Mouse (Mus musculus) E14TG2a.4 (cell line): Measurements from ENCODE around the gene 1700003H04Rik.

Experiments
- H3K27me3 ChIP-seq: 2 replicates; pipeline ENCODE4 v1.6.1; 2014; ENCODE audit warnings: low read length, control low read depth; ENCODE audit not compliant: insufficient read depth
- H3K36me3 ChIP-seq: 2 replicates; pipeline ENCODE4 v1.6.1; 2014; ENCODE audit warnings: low read length, control low read depth; ENCODE audit not compliant: insufficient read depth
- H3K4me1 ChIP-seq: replicated peaks from 2 replicates; pipeline ENCODE4 v1.6.1; 2014; ENCODE audit warnings: low read depth, low read length, control low read depth
- H3K4me3 ChIP-seq: replicated peaks from 2 replicates; pipeline ENCODE4 v1.5.1; 2014; ENCODE audit warnings: mild to moderate bottlenecking, low read length
- H3K9me3 ChIP-seq: 2 replicates; pipeline ENCODE4 v1.6.1; 2014; ENCODE audit warnings: low read length, control low read depth
- CTCF ChIP-seq: conservative IDR thresholded peaks from 2 replicates; pipeline ENCODE4 v1.5.1; 2014; ENCODE audit warnings: low read length
- NANOG ChIP-seq: IDR thresholded peaks from 2 replicates; pipeline ENCODE4 v1.6.1; 2014; ENCODE audit warnings: borderline replicate concordance, low read length, mixed read lengths
- POU5F1 ChIP-seq: IDR thresholded peaks from 2 replicates; pipeline ENCODE4 v1.6.1; 2014; ENCODE audit warnings: low read length, borderline replicate concordance

1700003H04Rik gene

GRCm38 (mm10) chr3:124557317-124557716, 23.6 kb downstream of the 1700003H04Rik start:
- H3K4me3 ChIP-seq: no peak overlapping the region
- H3K9me3 ChIP-seq: no peaks in the 10 kb centered on the region
- no peaks in the 10 kb centered on the region for H3K36me3 ChIP-seq
- TF ChIP-seq POU5F1 (no peak), CTCF (no peak), NANOG (no peak)
- H3K27me3 ChIP-seq: no peaks in the 10 kb centered on the region
- H3K4me1 ChIP-seq: no peaks in the 10 kb centered on the region

GRCm38 (mm10) chr3:124555963-124556362, 24.9 kb downstream of the 1700003H04Rik start:
- TF ChIP-seq CTCF (no peak), POU5F1 (no peak), NANOG (no peak)
- Histone ChIP-seq H3K27me3 (no peaks in the 10 kb centered on the region), H3K9me3 (no peaks in the 10 kb centered on the region), H3K36me3 (no peaks in the 10 kb centered on the region), H3K4me1 (no peaks in the 10 kb centered on the region), H3K4me3 (no peak overlapping the region)

- H3K36me3 ChIP-seq: no peaks in the 10 kb centered on the region
- no peak for TF ChIP-seq CTCF
- TF ChIP-seq POU5F1: no peak
- no peak for TF ChIP-seq NANOG
- no peaks in the 10 kb centered on the region for H3K27me3 ChIP-seq
- H3K4me1 ChIP-seq: no peaks in the 10 kb centered on the region
- no peak overlapping the region for H3K4me3 ChIP-seq
- H3K9me3 ChIP-seq: no peaks in the 10 kb centered on the region
Measured at GRCm38 (mm10) chr3:124555092-124555491, 25.8 kb downstream of the 1700003H04Rik start.

- Histone ChIP-seq H3K27me3 (no peaks in the 10 kb centered on the region), H3K36me3 (no peaks in the 10 kb centered on the region), H3K9me3 (no peaks in the 10 kb centered on the region), H3K4me1 (no peaks in the 10 kb centered on the region), H3K4me3 (no peak overlapping the region)
- TF ChIP-seq POU5F1 (no peak), CTCF (no peak), NANOG (no peak)
Measured at GRCm38 (mm10) chr3:124548898-124549297, 32.0 kb downstream of the 1700003H04Rik start.

- TF ChIP-seq CTCF: no peak
- TF ChIP-seq POU5F1: no peak
- TF ChIP-seq NANOG: no peak
- Histone ChIP-seq H3K4me1 (no peaks in the 10 kb centered on the region), H3K36me3 (no peaks in the 10 kb centered on the region), H3K9me3 (no peaks in the 10 kb centered on the region), H3K27me3 (no peaks in the 10 kb centered on the region), H3K4me3 (no peak overlapping the region)
Measured at GRCm38 (mm10) chr3:124538260-124538659, 42.6 kb downstream of the 1700003H04Rik start.

GRCm38 (mm10) chr3:124536602-124537001, 44.3 kb downstream of the 1700003H04Rik start:
- TF ChIP-seq POU5F1 (no peak), CTCF (no peak), NANOG (no peak)
- Histone ChIP-seq H3K36me3 (no peaks in the 10 kb centered on the region), H3K4me1 (no peaks in the 10 kb centered on the region), H3K9me3 (no peaks in the 10 kb centered on the region), H3K4me3 (no peak overlapping the region), H3K27me3 (no peaks in the 10 kb centered on the region)

- Histone ChIP-seq H3K4me1 (no peaks in the 10 kb centered on the region), H3K27me3 (no peaks in the 10 kb centered on the region), H3K36me3 (no peaks in the 10 kb centered on the region), H3K9me3 (no peaks in the 10 kb centered on the region), H3K4me3 (no peak overlapping the region)
- TF ChIP-seq POU5F1 (no peak), NANOG (no peak), CTCF (no peak)
Measured at GRCm38 (mm10) chr3:124518786-124519185, 62.1 kb downstream of the 1700003H04Rik start.
